Mouse (Mus musculus) cerebellum, postnatal 14 days (tissue): ENCODE measurements at regions not wholly inside any gene's neighbourhood (a gene's known extent, or its start where the extent isn't known, plus 50 kb on each side); places are given as distances from the start of the nearest gene placed in this dataset.

Source experiments
- DNase-seq, 2 experiments: peaks; one replicate each; pipeline ENCODE4 v3.0.0; 2021; ENCODE audit warnings: mixed read lengths in 2 of 2

DNA sequence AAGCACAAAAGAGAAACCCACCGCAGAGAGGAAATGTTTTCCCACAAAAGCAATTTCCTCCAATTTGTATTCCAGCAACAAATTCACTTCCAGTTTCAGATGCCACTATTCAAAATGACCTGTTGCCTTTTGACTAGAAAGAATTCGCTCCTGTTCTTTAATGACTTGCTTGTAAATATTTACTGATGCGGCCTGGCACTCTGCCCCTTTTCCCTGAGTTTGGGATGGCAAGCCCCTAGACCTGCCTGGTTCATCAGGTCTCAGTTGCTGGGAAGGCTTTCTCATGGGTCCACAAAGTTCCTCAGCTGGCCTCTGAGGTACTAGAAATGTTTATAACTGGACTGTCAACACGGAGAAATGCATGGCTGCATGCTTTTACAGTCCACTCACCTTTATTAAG, 161.7 kb upstream of the Phactr1 start:
- no peak for DNase-seq

DNA sequence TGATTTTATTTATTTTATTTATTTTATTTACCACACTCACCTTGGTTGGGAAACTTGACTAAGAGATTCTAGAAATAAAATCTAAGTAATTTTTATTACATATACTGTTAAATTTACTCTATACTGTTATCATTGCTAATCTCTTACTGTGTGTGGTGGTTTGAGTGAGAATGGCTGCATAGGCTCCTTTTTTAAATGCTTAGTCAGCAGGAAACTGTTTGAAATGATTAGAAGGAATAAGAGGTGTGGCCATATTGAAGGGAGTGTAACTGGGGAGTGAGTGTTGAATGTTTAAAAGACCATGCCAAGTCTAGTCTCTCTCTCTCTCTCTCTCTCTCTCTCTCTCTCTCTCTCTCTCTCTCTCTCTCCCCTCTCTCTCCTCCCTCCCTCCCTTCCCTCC, 157.9 kb upstream of the Phactr1 start:
- no peak for DNase-seq

DNA sequence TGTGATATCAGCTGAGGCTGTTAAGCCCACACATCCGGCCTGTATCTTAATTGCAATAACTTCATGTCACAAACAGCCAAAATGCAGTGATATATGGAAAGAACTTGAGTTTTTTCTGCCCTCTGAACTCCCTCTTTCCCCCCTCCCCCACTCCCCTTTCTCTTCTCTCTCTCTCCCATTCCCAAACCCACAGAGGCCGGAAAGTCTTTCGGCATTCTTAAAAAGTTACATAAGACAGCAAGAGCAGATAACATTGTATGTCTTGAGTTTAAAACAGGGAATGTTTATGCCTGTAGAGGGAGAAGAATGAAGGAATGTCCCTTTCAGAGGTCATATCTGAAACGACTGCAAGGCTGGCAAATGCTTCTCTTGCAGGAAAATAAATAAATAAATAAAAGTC, 154.3 kb upstream of the Phactr1 start:
- DNase-seq: no peak

DNA sequence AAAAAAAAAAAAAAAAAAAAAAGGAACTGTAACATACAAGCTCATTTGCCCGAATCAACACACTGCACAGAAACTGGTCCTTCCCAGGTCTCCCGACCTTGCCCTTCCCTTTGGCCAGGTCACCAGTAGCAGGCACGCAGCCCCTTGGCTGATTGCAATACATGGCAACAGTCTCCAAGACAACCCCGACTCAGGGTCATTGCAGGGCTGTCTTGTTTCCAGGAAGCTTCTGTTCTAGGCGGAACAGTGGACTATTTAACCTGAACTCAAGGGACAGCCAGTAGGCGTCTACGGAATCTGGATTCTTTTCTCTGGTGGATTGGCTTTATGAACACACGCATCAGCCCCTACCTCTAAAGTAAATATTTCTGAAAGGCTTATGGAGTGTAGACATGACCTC, 153.5 kb upstream of the Phactr1 start:
- peak; percentile 3 for DNase-seq

DNA sequence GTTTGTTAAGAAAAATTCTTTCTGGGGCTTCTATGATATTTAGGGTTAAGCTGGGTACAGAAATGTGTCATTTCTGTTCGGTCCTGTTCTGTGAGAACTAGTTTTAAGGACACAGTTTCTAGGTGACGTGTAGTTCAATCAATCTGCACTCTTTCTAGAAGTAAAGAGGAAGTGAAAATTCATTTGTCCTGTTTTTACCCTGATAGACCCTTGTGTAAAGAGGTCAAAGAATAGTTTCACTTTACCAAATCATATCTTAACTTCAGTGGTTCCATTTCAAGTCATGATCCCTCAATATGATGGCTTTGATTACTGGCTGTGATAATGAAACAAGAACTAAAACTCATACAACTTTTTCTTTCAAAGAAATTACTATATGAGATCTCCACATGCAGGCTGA, 152.3 kb upstream of the Phactr1 start:
- no peak for DNase-seq

DNA sequence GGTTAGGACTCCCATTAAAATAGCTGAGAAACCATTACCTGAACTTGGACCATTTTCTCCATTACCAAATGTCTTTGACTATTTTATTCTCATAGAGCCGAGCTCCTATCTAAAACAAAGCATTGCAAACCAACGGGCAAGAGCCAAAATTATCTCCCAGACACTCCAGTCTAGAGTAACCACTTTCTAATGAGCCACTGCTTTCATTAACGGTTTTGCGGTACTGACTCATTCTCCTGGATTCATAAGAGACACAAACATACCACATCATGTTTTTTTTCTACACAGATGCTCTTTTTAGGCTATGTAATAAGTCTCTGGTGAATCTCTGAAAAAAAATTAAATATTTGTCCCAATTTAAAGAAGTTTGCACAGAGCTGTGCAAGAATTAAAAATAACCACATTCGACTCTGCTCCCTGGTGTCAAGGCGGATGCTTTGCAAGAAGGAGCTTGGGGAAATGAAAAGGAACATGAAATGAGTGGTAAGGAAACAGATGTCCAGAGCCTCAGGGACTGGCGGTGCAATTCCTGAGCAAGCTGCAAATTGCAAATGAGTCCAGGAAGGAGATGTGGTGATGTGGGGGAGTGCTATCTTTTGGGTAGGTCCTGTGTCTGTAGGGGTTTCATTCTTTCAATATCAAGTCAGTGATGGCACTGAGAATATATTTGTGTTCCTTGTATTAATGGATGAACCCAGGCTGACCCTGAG, 143.8 kb upstream of the Phactr1 start:
- DNase-seq: no peak

DNA sequence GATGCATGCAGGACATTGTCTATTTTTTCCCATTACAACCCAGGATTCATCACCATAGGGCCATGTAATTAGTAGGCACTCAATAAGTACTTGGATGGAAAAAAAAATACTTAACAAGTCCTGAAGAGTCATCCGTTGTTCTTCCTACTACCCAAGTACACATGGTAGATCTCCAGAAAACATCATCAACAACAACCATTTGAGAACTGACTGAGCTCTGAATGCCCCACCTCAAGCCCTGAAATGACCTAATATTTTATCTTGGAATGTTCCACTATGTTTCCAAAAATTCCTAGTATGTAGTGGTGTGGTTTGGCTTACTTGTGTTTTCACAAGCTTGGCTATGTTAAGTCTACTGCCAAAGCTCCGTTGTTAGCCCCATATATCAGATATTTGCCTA, 142.4 kb upstream of the Phactr1 start:
- DNase-seq: no peak

DNA sequence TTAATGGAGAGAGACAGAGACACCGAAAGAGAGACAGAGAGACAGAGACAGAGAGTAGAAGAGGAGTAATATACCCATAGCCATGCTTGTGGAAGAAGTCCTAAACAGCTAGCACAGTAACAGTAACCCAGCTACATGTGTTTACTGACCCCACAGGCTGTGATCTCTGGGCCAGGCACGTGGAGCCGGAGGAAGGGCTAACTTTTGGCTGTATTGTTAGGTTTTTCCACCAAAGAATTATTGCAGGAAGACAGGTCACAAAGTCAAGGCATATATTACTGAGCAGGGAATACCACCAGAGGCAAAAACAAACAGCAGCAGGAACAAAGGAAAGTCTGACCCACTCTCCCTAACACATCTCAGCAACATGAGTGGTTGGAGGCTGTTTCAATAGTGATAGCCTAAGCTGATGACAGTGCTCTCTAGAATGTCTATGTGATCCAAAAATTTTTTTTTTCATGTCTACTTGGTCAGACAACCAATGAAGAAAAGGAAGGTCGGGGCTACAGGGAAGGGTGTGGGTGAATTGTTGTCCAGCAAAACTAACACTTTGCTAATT, 135.8 kb upstream of the Phactr1 start:
- DNase-seq: no peak

DNA sequence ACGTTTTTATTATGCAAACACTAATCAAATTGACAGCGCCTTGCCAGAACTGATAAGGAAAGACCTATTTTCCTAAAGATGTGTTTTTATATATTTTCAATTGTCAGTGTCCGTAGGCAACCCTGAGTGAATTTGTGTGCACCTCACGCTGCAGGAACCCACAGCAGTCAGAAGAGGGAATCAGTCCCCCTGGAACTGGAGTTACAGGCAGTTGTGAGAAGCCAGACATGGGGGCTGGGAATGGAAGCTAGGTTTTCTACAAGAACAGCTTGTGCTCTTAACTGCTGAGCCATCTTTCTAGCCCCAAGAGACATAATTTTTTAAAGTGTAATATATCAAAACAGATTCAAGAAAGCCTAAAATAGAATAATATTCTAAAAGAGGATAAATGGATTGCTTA, 134.0 kb upstream of the Phactr1 start:
- DNase-seq: no peak

DNA sequence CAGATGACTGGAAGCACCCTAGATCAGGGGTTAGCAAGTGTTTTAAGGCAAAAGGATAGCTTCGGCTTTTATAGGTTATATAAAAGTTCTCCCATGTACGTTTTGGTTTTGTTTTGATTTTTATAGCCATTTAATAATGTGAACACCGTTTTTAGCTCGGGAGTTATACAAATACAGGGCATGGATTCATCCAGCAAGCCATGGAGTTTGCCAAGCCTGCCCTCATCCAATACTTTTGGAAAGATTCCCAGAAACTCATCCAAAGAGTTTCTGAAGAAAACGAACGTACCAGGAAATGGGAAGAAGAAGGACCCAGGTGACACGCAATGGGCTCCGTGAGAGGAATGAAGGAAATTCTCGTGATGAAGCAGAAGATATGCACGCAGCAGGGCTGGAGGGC, 133.6 kb upstream of the Phactr1 start:
- DNase-seq: no peak

DNA sequence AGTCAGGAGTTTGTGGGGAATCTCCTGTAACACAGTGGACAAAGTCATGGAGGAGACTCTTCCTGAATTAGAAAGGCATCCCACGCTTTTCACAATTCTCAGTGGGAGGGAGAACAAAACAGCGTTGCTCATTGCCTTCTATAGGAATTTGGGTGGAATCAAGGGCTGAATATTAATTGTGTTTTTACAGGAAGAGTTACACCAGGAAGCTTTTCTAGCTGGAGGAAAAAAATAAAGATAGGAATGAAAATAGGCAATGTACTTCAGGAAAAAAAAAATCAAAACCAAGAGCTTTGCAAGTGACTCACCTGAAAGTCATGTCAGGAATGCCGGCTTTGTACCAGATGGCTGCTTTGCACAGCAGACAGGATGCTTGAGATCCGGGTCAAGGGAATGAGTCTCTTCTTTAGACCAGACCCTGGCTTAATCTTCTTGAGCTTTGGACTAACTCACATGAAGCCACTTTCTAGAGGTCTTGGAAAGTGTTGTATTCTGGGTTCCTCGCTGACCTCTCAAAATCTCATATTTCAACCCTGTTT, 131.3 kb upstream of the Phactr1 start:
- DNase-seq: no peak

DNA sequence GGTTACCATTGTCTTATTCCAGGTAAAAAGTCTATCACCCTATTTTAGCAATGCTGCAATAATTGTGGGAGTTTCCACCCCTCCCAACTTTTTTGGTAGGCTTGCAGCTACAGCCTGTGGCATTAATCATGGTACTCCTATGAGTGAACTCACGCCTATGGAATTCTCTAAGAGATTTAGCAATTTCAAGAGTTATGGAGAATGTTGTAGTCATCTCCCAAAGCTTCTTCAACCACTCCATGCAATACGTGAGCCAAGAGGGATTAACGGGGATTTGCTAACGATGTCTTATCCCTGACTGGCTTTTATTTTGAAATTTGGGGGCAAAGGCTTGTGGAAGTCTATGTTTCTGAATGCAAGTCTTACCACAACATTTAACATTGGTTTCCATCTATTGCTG, 125.5 kb upstream of the Phactr1 start:
- no peak for DNase-seq

DNA sequence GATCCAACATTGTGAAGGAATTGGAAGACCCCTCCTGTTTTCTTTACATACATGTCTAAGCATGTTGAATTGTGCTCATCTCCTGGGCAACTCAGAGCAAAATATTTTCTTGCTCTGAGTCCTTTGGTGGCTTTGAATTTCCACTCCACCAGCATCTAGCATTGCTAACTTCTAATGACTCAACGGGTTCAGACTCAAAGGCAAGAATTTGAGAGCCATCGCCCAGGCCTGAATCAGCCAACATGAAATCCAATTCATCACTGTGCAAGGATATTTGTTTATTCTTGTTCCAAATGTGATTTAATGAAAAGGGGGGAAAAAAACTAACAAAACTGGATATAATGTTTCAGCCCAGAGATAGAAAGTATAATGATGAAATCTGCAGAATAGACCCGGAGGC, 121.9 kb upstream of the Phactr1 start:
- DNase-seq: no peak

DNA sequence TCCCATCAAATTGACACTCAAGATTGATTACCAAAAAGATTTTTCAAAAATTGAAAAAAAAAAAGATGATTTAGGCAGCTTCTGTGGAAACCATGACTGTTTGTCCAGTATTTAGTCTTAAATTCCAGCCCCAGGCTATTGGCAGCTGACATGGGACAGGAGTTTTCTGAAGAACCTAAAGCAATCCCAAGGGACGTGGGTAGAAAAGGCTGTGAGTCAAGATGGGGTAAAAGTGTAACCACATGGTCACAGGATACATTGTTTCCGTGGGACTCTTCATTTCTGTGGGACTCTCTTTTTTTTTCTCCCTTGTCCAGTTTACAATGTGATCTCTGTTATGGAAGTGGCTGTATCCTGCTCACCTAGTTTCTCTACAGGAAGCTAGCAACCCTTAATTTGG, 119.0 kb upstream of the Phactr1 start:
- DNase-seq: no peak

DNA sequence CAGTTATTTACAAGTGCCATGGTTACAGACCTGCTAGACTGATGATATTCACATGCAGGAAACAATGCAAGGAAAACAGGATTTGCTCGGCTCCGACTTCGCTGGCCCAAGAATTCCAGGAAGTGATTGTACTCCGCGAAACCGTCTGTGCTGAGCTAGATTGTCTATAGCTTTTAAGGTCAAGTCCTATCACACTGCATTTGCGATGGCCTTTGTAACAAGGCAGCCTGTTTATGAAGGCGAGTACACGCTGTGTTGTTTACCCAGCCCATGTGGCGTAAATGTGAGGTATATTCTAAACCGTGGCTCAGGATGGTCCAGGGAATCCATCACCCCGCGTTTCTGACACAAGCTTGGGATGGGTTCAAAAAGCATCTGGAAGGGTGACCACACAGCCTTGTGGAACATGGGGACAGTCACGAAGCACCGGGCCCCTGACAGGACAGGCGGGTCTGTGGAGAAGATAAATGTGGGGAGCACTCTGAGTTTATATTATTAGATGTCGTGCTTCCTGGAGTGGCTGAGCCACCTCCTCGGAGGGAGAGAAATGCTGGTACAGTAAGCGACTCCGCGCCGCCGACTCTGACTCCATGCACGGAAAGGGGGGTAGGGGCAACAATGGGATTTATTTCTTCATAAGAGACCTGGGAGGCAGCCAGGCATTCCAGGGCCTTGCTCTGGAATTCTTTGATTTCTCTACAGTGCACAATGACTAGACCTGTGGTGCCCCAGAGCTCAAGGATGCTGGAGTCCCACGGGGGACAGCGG, 114.9 kb upstream of the Phactr1 start:
- DNase-seq: no peak

DNA sequence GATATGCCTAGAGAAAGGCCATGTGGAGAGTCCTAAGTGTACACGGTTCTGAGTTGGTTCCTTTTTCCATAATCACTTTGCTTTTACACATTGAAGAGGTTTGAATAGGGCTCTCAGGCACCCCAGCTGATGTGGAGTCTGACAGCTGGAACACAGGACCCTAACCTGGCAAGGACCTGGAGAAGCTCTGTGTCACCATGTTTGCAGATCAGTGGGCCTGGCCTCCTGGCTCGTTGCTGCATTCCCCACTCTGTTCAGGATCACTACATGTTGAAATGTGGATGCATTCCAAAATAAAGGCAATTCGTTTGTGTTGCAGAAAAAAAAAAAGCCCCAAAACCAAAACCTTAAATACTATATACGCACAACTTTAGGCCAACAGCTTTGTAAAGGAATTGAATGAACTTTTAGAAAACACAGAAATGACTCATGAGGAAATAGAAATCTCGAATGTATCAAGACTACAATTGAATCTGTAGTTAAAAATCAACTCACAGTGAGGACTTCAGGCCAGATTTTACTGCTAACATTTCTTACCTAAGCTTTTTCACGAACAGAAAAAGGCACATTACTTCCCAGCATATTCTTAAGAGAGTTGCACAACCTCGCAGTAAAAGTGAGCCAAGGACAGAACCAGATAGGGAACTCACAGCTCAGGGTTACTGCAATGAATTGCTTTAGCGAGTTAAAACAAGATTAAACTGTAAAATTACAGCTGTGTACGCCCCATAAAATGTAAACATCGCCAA, 109.6 kb upstream of the Phactr1 start:
- DNase-seq: no peak

DNA sequence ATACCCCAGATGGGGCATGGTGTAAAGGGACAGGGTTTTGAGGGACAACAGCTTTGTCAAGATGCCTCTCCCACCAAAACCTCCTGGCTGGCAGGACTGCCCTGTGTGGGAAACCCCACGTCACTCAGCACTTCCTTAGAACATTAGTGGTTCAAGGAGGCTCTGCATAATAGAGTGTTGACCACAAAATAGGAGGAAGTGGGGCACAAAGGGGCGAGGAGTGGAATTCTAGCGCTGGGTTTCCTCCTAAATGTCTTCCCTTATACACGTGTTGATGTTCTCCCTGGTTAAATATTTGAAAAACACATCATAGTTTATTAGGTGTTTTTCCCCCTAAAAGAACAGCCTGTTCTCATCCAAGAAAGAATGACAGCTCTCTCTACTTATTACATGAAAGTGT, 106.2 kb upstream of the Phactr1 start:
- no peak for DNase-seq

DNA sequence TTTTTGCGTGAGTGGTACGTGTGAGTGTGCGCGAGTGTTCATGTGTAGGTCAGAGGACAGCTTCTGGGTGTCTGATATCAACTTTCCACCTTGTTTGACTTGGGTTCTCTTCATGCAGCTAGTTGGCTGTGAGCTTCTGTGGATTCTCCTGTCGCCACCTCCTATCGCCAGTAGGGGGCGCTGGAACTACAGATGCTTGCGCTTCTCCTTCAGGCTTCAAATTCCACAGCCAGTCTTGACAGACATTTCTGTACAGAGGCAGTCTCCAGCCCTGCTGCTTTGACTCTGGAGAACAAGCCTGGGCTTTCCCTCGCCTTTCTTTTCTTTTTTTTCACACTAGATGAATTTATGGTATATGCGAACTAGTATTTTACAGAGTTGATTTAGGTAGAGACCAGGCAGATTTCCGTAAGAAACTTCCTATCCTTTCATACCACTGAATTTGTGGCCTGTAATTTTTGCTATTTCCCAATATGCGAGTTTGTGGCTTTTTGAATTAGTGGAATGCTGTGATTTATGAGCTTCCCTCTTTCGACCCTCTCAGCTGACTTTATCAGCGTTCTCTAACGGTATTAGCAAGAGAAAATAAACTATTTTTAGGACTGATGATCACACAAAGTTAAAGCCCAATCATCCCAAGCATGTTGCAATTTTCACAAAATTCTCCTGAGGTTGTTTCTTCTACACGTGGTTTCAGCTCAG, 104.5 kb upstream of the Phactr1 start:
- DNase-seq: peak; percentile 86 to 88

DNA sequence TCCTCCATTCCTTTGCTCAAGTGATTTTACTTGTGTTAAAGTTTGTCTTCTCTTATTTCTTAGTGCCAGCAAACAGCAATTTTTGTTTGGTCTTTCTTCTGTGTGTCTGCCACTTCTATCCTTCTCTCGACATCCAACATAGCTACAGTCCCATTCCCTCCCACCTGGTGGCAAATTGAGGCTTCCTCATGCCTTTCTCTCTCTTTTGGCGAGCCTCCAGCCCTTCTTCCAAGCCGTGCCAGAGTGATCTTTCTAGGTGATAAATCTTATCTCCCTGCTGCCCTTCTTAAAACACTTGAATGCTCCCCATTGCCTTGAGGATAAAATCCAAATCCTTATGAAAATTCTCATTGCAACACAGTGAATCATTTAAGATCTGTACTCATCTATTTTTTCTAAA, 101.0 kb upstream of the Phactr1 start:
- peak; percentile 17 to 53 for DNase-seq

DNA sequence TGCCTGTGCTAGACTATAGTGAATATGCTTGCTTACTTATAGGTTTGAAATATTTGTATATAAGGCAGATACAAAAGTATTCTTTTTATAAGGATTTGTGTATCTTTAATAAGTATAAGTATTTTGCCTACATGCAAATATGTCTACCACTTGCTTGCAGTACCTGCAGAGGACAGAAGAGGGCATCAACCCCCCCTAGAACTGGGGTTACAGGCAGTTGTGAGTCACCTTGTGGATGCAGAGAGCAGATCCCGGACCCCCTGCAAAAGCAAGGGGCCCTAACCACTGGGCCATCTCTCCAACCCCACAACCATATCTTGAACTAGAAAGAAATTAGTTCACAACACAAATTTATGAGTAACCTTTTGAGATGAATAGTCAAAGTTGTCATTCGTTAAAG, 91.3 kb upstream of the Phactr1 start:
- peak in 1 of 2 experiments; percentile 28 for DNase-seq

DNA sequence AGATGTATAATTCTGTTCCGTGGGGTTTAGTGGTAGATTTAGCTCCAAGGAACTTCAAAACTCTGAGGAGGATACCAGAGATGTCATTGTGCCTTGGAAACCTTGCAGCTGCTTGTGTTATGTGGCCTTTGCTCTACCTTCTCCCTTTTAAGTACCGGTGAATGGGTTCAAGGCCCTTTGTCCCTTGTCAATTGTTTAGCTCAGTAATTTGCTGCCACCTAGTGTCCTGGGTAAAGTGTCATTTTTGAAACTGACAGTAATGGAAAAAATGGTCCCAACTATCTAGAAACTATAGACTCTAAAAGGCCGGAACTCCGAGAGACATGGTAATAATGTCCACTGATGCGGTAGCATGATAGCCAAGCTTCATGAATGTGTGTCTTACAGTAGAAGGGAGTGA, 90.8 kb upstream of the Phactr1 start:
- DNase-seq: peak; percentile 6 to 24

DNA sequence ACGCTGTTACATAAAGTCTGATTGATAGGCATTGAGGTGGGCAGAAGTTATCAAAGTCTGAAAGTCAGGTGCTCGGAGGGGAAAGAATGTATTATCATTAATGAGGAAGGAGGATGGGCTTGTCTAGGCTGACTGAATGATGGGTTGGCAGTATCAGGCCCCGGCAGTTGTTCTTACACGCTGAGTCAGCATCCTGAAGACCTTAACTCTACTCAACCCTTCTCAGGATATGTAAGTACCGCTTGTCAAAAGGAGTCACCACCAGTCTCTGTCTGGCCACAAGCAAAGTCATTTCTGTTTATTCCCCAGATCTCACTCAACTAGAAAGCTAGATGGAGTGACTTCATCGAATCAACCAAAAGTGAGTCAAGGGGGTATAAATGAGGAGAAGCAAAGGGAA, 90.0 kb upstream of the Phactr1 start:
- no peak for DNase-seq

DNA sequence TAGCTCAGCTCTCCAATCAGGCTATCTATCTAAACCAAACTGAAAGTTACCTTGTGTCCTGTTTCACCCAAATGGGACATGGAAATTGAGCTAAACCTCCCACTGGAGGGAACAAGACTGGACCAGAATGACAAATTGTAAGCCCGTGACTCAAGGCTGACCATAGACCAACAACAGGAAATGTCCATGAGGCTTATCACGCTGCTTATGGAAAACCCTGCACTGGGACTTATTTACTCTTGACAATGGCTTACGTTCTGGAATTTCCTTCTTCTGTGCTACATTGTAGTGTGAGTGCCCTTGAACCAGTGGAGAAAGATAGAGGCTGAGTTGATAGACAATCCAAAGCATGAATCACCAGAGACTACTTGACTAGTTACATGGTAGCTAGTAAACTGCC, 87.5 kb upstream of the Phactr1 start:
- DNase-seq: no peak
